Mouse (Mus musculus) lung, embryonic 14.5 days (tissue): Measurements from ENCODE around the gene Igsf21. TPM values are rescaled to one million over a fixed set of nuclear protein-coding genes. Genes with fewer than 3 reads are reported as not detected.

Experiments used
- ATAC-seq: fragments of 200-750 bp; cut with Nextera tagmentation; 2 replicates; pipeline ENCODE4 v1.8.0; 2017; ENCODE audit warnings: mild to moderate bottlenecking, moderate TSS enrichment, moderate library complexity; ENCODE audit not compliant: insufficient read depth
- DNase-seq: peaks from one replicate; pipeline ENCODE4 v3.0.0-alpha.2; 2015
- H3K27ac ChIP-seq: fragments of 300-500 bp; sonication (generic); 2 replicates; pipeline ENCODE4 v1.5.1; 2014; ENCODE audit warnings: low read depth, mild to moderate bottlenecking, moderate library complexity
- H3K27me3 ChIP-seq: fragments of 300-500 bp; sonication (generic); 2 replicates; pipeline ENCODE4 v1.6.1; 2014; ENCODE audit warnings: low read length, control low read depth; ENCODE audit not compliant: insufficient read depth
- H3K36me3 ChIP-seq: fragments of 300-500 bp; sonication (generic); 2 replicates; pipeline ENCODE4 v1.6.1; 2014; ENCODE audit warnings: control low read depth; ENCODE audit not compliant: insufficient read depth
- H3K4me1 ChIP-seq: fragments of 300-500 bp; sonication (generic); 2 replicates; pipeline ENCODE4 v1.6.1; 2014; ENCODE audit warnings: antibody characterized with exemption, control low read depth; ENCODE audit not compliant: insufficient read depth
- H3K4me2 ChIP-seq: fragments of 300-500 bp; sonication (generic); 2 replicates; pipeline ENCODE4 v1.6.1; 2014; ENCODE audit warnings: mild to moderate bottlenecking
- H3K4me3 ChIP-seq: fragments of 300-500 bp; sonication (generic); 2 replicates; pipeline ENCODE4 v1.5.1; 2014; ENCODE audit warnings: low read depth, low read length
- H3K9ac ChIP-seq: fragments of 300-500 bp; sonication (generic); 2 replicates; pipeline ENCODE4 v1.6.1; 2014
- H3K9me3 ChIP-seq: fragments of 300-500 bp; sonication (generic); 2 replicates; pipeline ENCODE4 v1.6.1; 2016; ENCODE audit warnings: low read depth, low read length, control low read depth
- CTCF ChIP-seq: IDR thresholded peaks from 2 replicates; pipeline ENCODE4 v1.5.1; 2016; ENCODE audit warnings: antibody characterized with exemption, low read depth
- WGBS: fragments of 180-500 bp; shearing (Covaris S2); extraction: QIAGEN DNeasy Blood & Tissue Kit; methylation state at CpG from one replicate; pipeline ENCODE4 v1.1.7; 2014; 5-methylcytosine and 5-hydroxymethylcytosine counted together
- polyA plus RNA-seq: library from polyadenylated mRNA; unstranded; fragments of >200 nt; fragmentation: Nextera tagmentation; extraction: Ambion mirVana; gene quantifications from 2 replicates; pipeline ENCODE4 v1.2.1, GENCODE M21; 2014

Igsf21 gene
- polyA plus RNA-seq, 1 experiment from 2014 or later = not detected

GRCm38 (mm10) chr4:139978716-139979115 lies 267.9 kb downstream of the Igsf21 start:
- H3K4me2 ChIP-seq = no peak overlapping the region
- DNase-seq (peak; percentile 79), ATAC-seq (peak; percentile 77)
- peak overlapping the region; percentile 68; the same call in 1 of the 2 replicates for H3K27ac ChIP-seq
- no peak for TF ChIP-seq CTCF
- no peak overlapping the region for H3K9ac ChIP-seq
- no peak overlapping the region for H3K4me3 ChIP-seq
- peaks cover 15% of the 10 kb centered on the region for H3K4me1 ChIP-seq
- H3K27me3 ChIP-seq = no peaks in the 10 kb centered on the region
- H3K9me3 ChIP-seq = no peaks in the 10 kb centered on the region
- WGBS = 23% methylated on average over 5 of the region's 5 CpGs
- H3K36me3 ChIP-seq = no peaks in the 10 kb centered on the region

- DNase-seq (peak; percentile 29), ATAC-seq (0 out of 2 replicates have a peak, but pooled peaks have one; percentile 33)
- no peaks in the 10 kb centered on the region for H3K27me3 ChIP-seq
- 28% methylated on average over 5 of the region's 5 CpGs for WGBS
- H3K27ac ChIP-seq = peak overlapping the region; percentile 50; the same call in 1 of the 2 replicates
- H3K36me3 ChIP-seq = no peaks in the 10 kb centered on the region
- peaks cover 15% of the 10 kb centered on the region for H3K4me1 ChIP-seq
- H3K4me3 ChIP-seq = no peak overlapping the region
- no peaks in the 10 kb centered on the region for H3K9me3 ChIP-seq
- no peak for TF ChIP-seq CTCF
- H3K4me2 ChIP-seq = no peak overlapping the region
- H3K9ac ChIP-seq = no peak overlapping the region
Observed at GRCm38 (mm10) chr4:139977308-139977781, 269.2 kb downstream of the Igsf21 start.
